Mouse (Mus musculus): ENCODE measurements around the gene Tnni1. TPM values are rescaled to one million over a fixed set of nuclear protein-coding genes. Genes with fewer than 3 reads are reported as not detected.

The Tnni1 gene
- polyA plus RNA-seq, 1 experiment from 2014 or later = 3.2 TPM

- H3K27ac ChIP-seq (ENCODE audit: low read length) = no peak overlapping the region
- H3K4me3 ChIP-seq (ENCODE audit: low read depth, low read length) = no peak overlapping the region
- WGBS = 59% methylated on average over 4 of the region's 4 CpGs
- H3K36me3 ChIP-seq (ENCODE audit: control insufficient read depth, insufficient read depth, low read length) = no peaks in the 10 kb centered on the region
- peaks cover 12% of the 10 kb centered on the region for H3K4me1 ChIP-seq (ENCODE audit: control insufficient read depth, insufficient read depth, low read length)
- ATAC-seq (ENCODE audit: insufficient number of reproducible peaks, insufficient read depth, low FRiP score, low read depth) = no peak
- peak overlapping the region; percentile 97; the same call in 1 of the 2 replicates for H3K4me2 ChIP-seq (replicated peaks; ENCODE audit: low read depth, low read length)
- H3K27me3 ChIP-seq (ENCODE audit: control insufficient read depth, insufficient read depth, low read length) = peaks cover 18% of the 10 kb centered on the region; the same call in 1 of the 2 replicates
- H3K9me3 ChIP-seq (ENCODE audit: control insufficient read depth, low read depth, low read length) = no peaks in the 10 kb centered on the region
- no peak overlapping the region for H3K9ac ChIP-seq (replicated peaks; ENCODE audit: low read depth, low read length)
Observed at GRCm38 (mm10) chr1:135817595-135817994, 38.4 kb downstream of the Tnni1 start.

- under 1% methylated on average over 63 of the region's 63 CpGs for WGBS
- Histone ChIP-seq H3K36me3 (ENCODE audit: control insufficient read depth, insufficient read depth, low read length) (no peaks in the 10 kb centered on the region), H3K4me1 (ENCODE audit: control insufficient read depth, insufficient read depth, low read length) (peaks cover 10% of the 10 kb centered on the region; the same call in 1 of the 2 replicates), H3K27me3 (ENCODE audit: control insufficient read depth, insufficient read depth, low read length) (peaks cover 18% of the 10 kb centered on the region; the same call in 1 of the 2 replicates), H3K27ac (ENCODE audit: low read length) (peak within 1 kb of the TSS; percentile 74; the same call in 1 of the 2 replicates), H3K9ac (replicated peaks; ENCODE audit: low read depth, low read length) (peak within 1 kb of the TSS; percentile 48), H3K4me3 (ENCODE audit: low read depth, low read length) (peak within 1 kb of the TSS; percentile 54), H3K9me3 (ENCODE audit: control insufficient read depth, low read depth, low read length) (no peaks in the 10 kb centered on the region), H3K4me2 (replicated peaks; ENCODE audit: low read depth, low read length) (peak within 1 kb of the TSS; percentile 97)
- peak; percentile 85 for ATAC-seq (ENCODE audit: insufficient number of reproducible peaks, insufficient read depth, low FRiP score, low read depth)
Observed at GRCm38 (mm10) chr1:135818481-135819086, 39.4 kb downstream of the Tnni1 start, which contains the start of gene Lad1. Gene Lad1 (plus strand): TSS chr1:135818598.

- no peaks in the 10 kb centered on the region for H3K9me3 ChIP-seq (ENCODE audit: control insufficient read depth, low read depth, low read length)
- H3K4me3 ChIP-seq (ENCODE audit: low read depth, low read length) = peak overlapping the region; percentile 54
- WGBS = 65% methylated on average over 10 of the region's 10 CpGs
- no peaks in the 10 kb centered on the region for H3K36me3 ChIP-seq (ENCODE audit: control insufficient read depth, insufficient read depth, low read length)
- H3K27ac ChIP-seq (ENCODE audit: low read length) = peak overlapping the region; percentile 35; the same call in 1 of the 2 replicates
- peaks cover 18% of the 10 kb centered on the region; the same call in 1 of the 2 replicates for H3K27me3 ChIP-seq (ENCODE audit: control insufficient read depth, insufficient read depth, low read length)
- peaks cover 10% of the 10 kb centered on the region; the same call in 1 of the 2 replicates for H3K4me1 ChIP-seq (ENCODE audit: control insufficient read depth, insufficient read depth, low read length)
- H3K9ac ChIP-seq (replicated peaks; ENCODE audit: low read depth, low read length) = 0 out of 2 replicates have a peak overlapping the region, but pooled peaks have one; percentile 30
- peak overlapping the region; percentile 97 for H3K4me2 ChIP-seq (replicated peaks; ENCODE audit: low read depth, low read length)
- no peak for ATAC-seq (ENCODE audit: insufficient number of reproducible peaks, insufficient read depth, low FRiP score, low read depth)
Observed at GRCm38 (mm10) chr1:135820071-135820470, 40.8 kb downstream of the Tnni1 start.

- peak overlapping the region; percentile 97 for H3K4me2 ChIP-seq (replicated peaks; ENCODE audit: low read depth, low read length)
- H3K9ac ChIP-seq (replicated peaks; ENCODE audit: low read depth, low read length) = 0 out of 2 replicates have a peak overlapping the region, but pooled peaks have one; percentile 4
- peak overlapping the region; percentile 18; the same call in 1 of the 2 replicates for H3K4me3 ChIP-seq (ENCODE audit: low read depth, low read length)
- WGBS = 70% methylated on average over 16 of the region's 16 CpGs
- peaks cover 18% of the 10 kb centered on the region; the same call in 1 of the 2 replicates for H3K27me3 ChIP-seq (ENCODE audit: control insufficient read depth, insufficient read depth, low read length)
- H3K9me3 ChIP-seq (ENCODE audit: control insufficient read depth, low read depth, low read length) = no peaks in the 10 kb centered on the region
- peaks cover 10% of the 10 kb centered on the region; the same call in 1 of the 2 replicates for H3K4me1 ChIP-seq (ENCODE audit: control insufficient read depth, insufficient read depth, low read length)
- H3K27ac ChIP-seq (ENCODE audit: low read length) = peak overlapping the region; percentile 55; the same call in 1 of the 2 replicates
- no peak for ATAC-seq (ENCODE audit: insufficient number of reproducible peaks, insufficient read depth, low FRiP score, low read depth)
- no peaks in the 10 kb centered on the region for H3K36me3 ChIP-seq (ENCODE audit: control insufficient read depth, insufficient read depth, low read length)
Observed at GRCm38 (mm10) chr1:135820736-135821364, 41.6 kb downstream of the Tnni1 start.

GRCm38 (mm10) chr1:135821780-135822179 is 42.5 kb downstream of the Tnni1 start:
- WGBS = 75% methylated on average over 7 of the region's 7 CpGs
- Histone ChIP-seq H3K4me3 (ENCODE audit: low read depth, low read length) (no peak overlapping the region), H3K9me3 (ENCODE audit: control insufficient read depth, low read depth, low read length) (no peaks in the 10 kb centered on the region), H3K27me3 (ENCODE audit: control insufficient read depth, insufficient read depth, low read length) (peaks cover 17% of the 10 kb centered on the region; the same call in 1 of the 2 replicates), H3K9ac (replicated peaks; ENCODE audit: low read depth, low read length) (no peak overlapping the region), H3K27ac (ENCODE audit: low read length) (no peak overlapping the region), H3K4me1 (ENCODE audit: control insufficient read depth, insufficient read depth, low read length) (peaks cover 10% of the 10 kb centered on the region; the same call in 1 of the 2 replicates), H3K4me2 (replicated peaks; ENCODE audit: low read depth, low read length) (peak overlapping the region; percentile 97), H3K36me3 (ENCODE audit: control insufficient read depth, insufficient read depth, low read length) (no peaks in the 10 kb centered on the region)
- ATAC-seq (ENCODE audit: insufficient number of reproducible peaks, insufficient read depth, low FRiP score, low read depth) = no peak

GRCm38 (mm10) chr1:135828918-135829317 is 49.7 kb downstream of the Tnni1 start:
- WGBS = 28% methylated on average over 1 of the region's 1 CpGs
- no peak overlapping the region for H3K27ac ChIP-seq (ENCODE audit: low read length)

GRCm38 (mm10) chr1:135834206-135834859 is 55.1 kb downstream of the Tnni1 start:
- Histone ChIP-seq H3K9me3 (ENCODE audit: control insufficient read depth, low read depth, low read length) (no peaks in the 10 kb centered on the region), H3K4me2 (replicated peaks; ENCODE audit: low read depth, low read length) (no peak overlapping the region), H3K9ac (replicated peaks; ENCODE audit: low read depth, low read length) (no peak overlapping the region), H3K27me3 (ENCODE audit: control insufficient read depth, insufficient read depth, low read length) (no peaks in the 10 kb centered on the region), H3K4me3 (ENCODE audit: low read depth, low read length) (no peak overlapping the region), H3K4me1 (ENCODE audit: control insufficient read depth, insufficient read depth, low read length) (0 out of 2 replicates have a peak, but pooled peaks cover 8% of the 10 kb centered on the region), H3K36me3 (ENCODE audit: control insufficient read depth, insufficient read depth, low read length) (no peaks in the 10 kb centered on the region), H3K27ac (ENCODE audit: low read length) (no peak overlapping the region)
- no peak for ATAC-seq (ENCODE audit: insufficient number of reproducible peaks, insufficient read depth, low FRiP score, low read depth)
- 60% methylated on average over 6 of the region's 6 CpGs for WGBS

More at GRCm38 (mm10) chr1:135828918-135829317, 49.7 kb downstream of the Tnni1 start:
- Histone ChIP-seq H3K27me3 (ENCODE audit: control insufficient read depth, insufficient read depth, low read length) (no peaks in the 10 kb centered on the region), H3K9ac (replicated peaks; ENCODE audit: low read depth, low read length) (no peak overlapping the region), H3K9me3 (ENCODE audit: control insufficient read depth, low read depth, low read length) (no peaks in the 10 kb centered on the region), H3K4me2 (replicated peaks; ENCODE audit: low read depth, low read length) (no peak overlapping the region), H3K4me3 (ENCODE audit: low read depth, low read length) (no peak overlapping the region), H3K4me1 (ENCODE audit: control insufficient read depth, insufficient read depth, low read length) (no peaks in the 10 kb centered on the region), H3K36me3 (ENCODE audit: control insufficient read depth, insufficient read depth, low read length) (no peaks in the 10 kb centered on the region)
- no peak for ATAC-seq (ENCODE audit: insufficient number of reproducible peaks, insufficient read depth, low FRiP score, low read depth)

- Histone ChIP-seq H3K4me2 (replicated peaks; ENCODE audit: low read depth, low read length) (no peak overlapping the region), H3K36me3 (ENCODE audit: control insufficient read depth, insufficient read depth, low read length) (no peaks in the 10 kb centered on the region), H3K9me3 (ENCODE audit: control insufficient read depth, low read depth, low read length) (no peaks in the 10 kb centered on the region), H3K27ac (ENCODE audit: low read length) (no peak overlapping the region), H3K4me1 (ENCODE audit: control insufficient read depth, insufficient read depth, low read length) (0 out of 2 replicates have a peak, but pooled peaks cover 8% of the 10 kb centered on the region), H3K9ac (replicated peaks; ENCODE audit: low read depth, low read length) (no peak overlapping the region), H3K4me3 (ENCODE audit: low read depth, low read length) (no peak overlapping the region), H3K27me3 (ENCODE audit: control insufficient read depth, insufficient read depth, low read length) (no peaks in the 10 kb centered on the region)
- 88% methylated on average over 8 of the region's 8 CpGs for WGBS
- ATAC-seq (ENCODE audit: insufficient number of reproducible peaks, insufficient read depth, low FRiP score, low read depth) = no peak
Observed at GRCm38 (mm10) chr1:135834983-135835382, 55.7 kb downstream of the Tnni1 start.
